Mouse (Mus musculus): Measurements from ENCODE around the gene Stk25.

DNA sequence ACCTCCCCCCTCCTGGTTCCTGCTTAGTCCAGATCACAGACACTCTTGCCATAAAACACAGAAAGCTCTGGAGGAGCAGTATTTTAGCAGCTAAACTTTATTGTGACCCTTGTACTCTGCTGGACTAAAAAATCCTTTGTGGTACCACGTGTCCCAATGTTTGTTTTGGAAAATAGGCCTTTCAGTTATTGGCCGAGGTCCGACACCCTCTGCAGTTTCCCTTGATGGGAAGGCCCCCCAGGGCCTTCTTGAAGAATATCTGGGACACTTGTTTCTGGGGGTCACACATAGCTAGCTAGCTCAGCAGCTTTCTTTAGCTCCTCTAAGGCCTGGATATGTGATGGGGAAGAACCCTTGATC lies 28.5 kb upstream of the Stk25 start:
- TF ChIP-seq CTCF (IDR thresholded peaks at IDR 0.05; ENCODE audit: borderline replicate concordance, extremely low read depth, insufficient read depth, insufficient read length) (no peak), POLR2A (IDR thresholded peaks at IDR 0.05; ENCODE audit: borderline replicate concordance, extremely low read depth, insufficient read depth, insufficient read length, poor library complexity, severe bottlenecking) (no peak)

All from brain, embryonic 14.5 days (tissue).